Mouse (Mus musculus): ENCODE results near the gene Thap11. TPM values are rescaled to one million over a fixed set of nuclear protein-coding genes. Genes with fewer than 3 reads are reported as not detected.
A peak's percentile ranks its signal among the peaks of the same experiment; 100 is the strongest.
"Not testable (repeated sequence)": the region's sequence is repeated elsewhere in the genome, so short reads cannot be mapped to it uniquely, and the experiment has no call there.

The Thap11 gene
- 42.2 and 44.4 TPM in 2 replicates for polyA plus RNA-seq (2012; rRNA removed)

- DNase-seq (ENCODE audit: low spot score): peak; percentile 88
These were observed at the start of gene Thap11 for GRCm38 (mm10) chr8:105854715-105855216. TSS of gene Thap11 (plus strand) at chr8:105855132.

GRCm38 (mm10) chr8:105805346-105805745 lies 49.6 kb upstream of the Thap11 start:
- DNase-seq (ENCODE audit: low spot score): no peak

GRCm38 (mm10) chr8:105805964-105806363 lies 49.0 kb upstream of the Thap11 start:
- DNase-seq (ENCODE audit: low spot score): no peak

- DNase-seq (ENCODE audit: low spot score): no peak
These were observed 47.2 kb upstream of the Thap11 start for GRCm38 (mm10) chr8:105807766-105808165.

- DNase-seq (ENCODE audit: low spot score): no peak
These were observed 46.5 kb upstream of the Thap11 start for GRCm38 (mm10) chr8:105808480-105808879.

- no peak for DNase-seq (ENCODE audit: low spot score)
These were observed 44.6 kb upstream of the Thap11 start for GRCm38 (mm10) chr8:105810245-105810786.

GRCm38 (mm10) chr8:105811061-105811460 lies 43.9 kb upstream of the Thap11 start:
- no peak for DNase-seq (ENCODE audit: low spot score)

GRCm38 (mm10) chr8:105811543-105811942 lies 43.4 kb upstream of the Thap11 start:
- DNase-seq (ENCODE audit: low spot score): no peak

- no peak for DNase-seq (ENCODE audit: low spot score)
These were observed 42.4 kb upstream of the Thap11 start for GRCm38 (mm10) chr8:105812511-105812910.

- no peak for DNase-seq (ENCODE audit: low spot score)
These were observed 41.7 kb upstream of the Thap11 start for GRCm38 (mm10) chr8:105813241-105813640.

GRCm38 (mm10) chr8:105819659-105820058 lies 35.3 kb upstream of the Thap11 start:
- DNase-seq (ENCODE audit: low spot score): no peak

GRCm38 (mm10) chr8:105820925-105821324 lies 34.0 kb upstream of the Thap11 start:
- no peak for DNase-seq (ENCODE audit: low spot score)

- no peak for DNase-seq (ENCODE audit: low spot score)
These were observed 29.4 kb upstream of the Thap11 start for GRCm38 (mm10) chr8:105825506-105825905.

- no peak for DNase-seq (ENCODE audit: low spot score)
These were observed 28.6 kb upstream of the Thap11 start for GRCm38 (mm10) chr8:105826379-105826778.

GRCm38 (mm10) chr8:105826861-105827848 lies 27.8 kb upstream of the Thap11 start, which contains the start of the genes Ranbp10 and Tsnaxip1:
TSS of gene Ranbp10 (minus strand) at chr8:105827350.
TSS of gene Tsnaxip1 (plus strand) at chr8:105827731.
- DNase-seq (ENCODE audit: low spot score): peak; percentile 88

- not testable (repeated sequence) for DNase-seq (ENCODE audit: low spot score)
These were observed 21.2 kb upstream of the Thap11 start for GRCm38 (mm10) chr8:105833740-105834139.

- peak; percentile 48 for DNase-seq (ENCODE audit: low spot score)
These were observed 19.6 kb upstream of the Thap11 start for GRCm38 (mm10) chr8:105835318-105835717.

GRCm38 (mm10) chr8:105836991-105837390 lies 17.9 kb upstream of the Thap11 start:
- DNase-seq (ENCODE audit: low spot score): no peak

- no peak for DNase-seq (ENCODE audit: low spot score)
These were observed 15.7 kb upstream of the Thap11 start for GRCm38 (mm10) chr8:105839209-105839608.

GRCm38 (mm10) chr8:105846678-105847077 lies 8.3 kb upstream of the Thap11 start:
- no peak for DNase-seq (ENCODE audit: low spot score)

GRCm38 (mm10) chr8:105850014-105850413 lies 4.9 kb upstream of the Thap11 start:
- DNase-seq (ENCODE audit: low spot score): no peak

- no peak for DNase-seq (ENCODE audit: low spot score)
These were observed 4.3 kb upstream of the Thap11 start for GRCm38 (mm10) chr8:105850611-105851010.

Measured in urinary bladder, adult 2 months (tissue).